Mouse (Mus musculus): ENCODE data around the gene Wnt7a.

DNA sequence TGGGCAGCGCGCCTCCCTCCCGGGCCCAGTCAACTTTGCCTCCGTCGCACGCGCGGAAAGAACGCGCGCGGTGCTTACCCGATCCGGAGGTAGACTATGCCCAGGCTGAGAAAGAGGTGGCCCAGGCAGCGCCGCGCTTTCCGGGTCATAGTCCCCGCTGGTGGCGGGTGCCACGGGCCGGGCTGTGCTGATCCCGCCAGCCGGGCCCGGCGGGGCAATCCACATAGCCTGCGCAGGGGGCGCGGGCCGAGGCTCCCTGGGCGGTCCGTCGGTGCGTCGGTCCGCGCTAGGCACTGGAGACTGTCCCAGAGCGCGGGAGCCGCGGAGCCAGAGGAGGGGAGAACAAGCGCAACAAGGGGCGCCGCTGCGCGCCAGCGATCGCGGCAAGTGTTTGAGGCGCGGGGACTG, at the start of gene Wnt7a:
- TF ChIP-seq CTCF (conservative IDR thresholded peaks at IDR 0.05; ENCODE audit: low read length) (no peak), NANOG (IDR thresholded peaks at IDR 0.05; ENCODE audit: borderline replicate concordance, low read length) (no peak)
